Comparison of ENCODE assay signal across 8 mouse cellular contexts in the genomic region with DNA sequence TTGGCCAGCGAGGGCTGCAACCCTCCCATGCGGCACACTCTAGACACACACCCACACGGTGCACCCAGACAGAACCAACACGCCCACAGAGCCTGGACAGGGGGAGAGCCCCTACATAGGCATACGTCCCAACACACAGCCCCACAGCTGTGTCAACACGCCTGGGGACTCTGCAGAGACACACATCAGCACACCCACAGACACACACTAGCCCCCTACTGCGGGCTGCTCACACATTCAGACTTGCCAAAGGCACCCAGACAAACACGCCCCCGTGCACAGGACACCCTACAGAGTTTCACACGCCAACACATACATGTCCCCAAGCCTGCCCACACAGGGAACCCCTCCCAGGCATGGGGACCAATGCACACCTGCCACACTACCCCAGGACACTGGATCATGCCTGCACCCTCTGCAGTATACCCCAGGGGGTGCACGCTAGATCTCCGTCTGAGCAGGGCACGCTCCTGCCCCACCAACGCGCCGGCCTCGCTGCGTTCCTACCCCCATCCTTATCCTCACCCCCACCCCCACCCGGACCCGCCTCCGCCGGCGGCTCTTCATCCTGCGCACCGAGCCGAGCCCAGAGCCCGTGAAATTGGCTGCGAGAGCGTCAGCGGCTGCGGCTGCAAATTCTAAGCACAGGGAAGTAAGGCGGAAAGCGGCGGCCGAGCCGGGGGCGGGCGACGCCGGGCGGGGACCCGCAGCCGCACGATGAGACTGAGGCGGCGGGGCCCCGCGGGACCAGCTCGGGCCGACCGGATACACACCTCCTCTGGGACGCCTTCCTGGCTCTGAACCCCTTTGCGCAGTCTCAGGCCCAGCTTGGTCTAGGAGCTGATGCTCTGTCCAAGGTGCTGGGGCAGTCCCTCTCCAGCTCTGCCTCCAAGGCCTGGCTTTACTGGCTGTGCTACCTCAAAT. TPM values are rescaled to one million over a fixed set of nuclear protein-coding genes. Genes with fewer than 3 reads are reported as not detected.
A peak's percentile ranks its signal among the peaks of the same experiment; 100 is the strongest.
DNase-seq lines count a peak whose midpoint lies in the region; ATAC-seq and TF ChIP-seq lines count a peak whose summit lies in the region.

No protein-coding gene starts in this region.

- peak; percentile 67 to 69 for DNase-seq in left cerebral cortex, adult 2 months (ENCODE audit: extremely low spot score in 1 of 2, low spot score in 2 of 2)
- DNase-seq in left cerebral cortex, adult 11 months (ENCODE audit: low spot score) = no peak
- DNase-seq in forelimb bud, embryonic 11.5 days (ENCODE audit: low read depth, low spot score) = peak; percentile 38
- peak; percentile 36 for DNase-seq in kidney, postnatal 14 days
- DNase-seq in stomach, postnatal 0 days (ENCODE audit: low spot score) = no peak
- DNase-seq in cerebellum, adult 11-12 months = no peak

- peaks cover 74% of the 10 kb centered on the region for H3K27me3 ChIP-seq in midbrain, embryonic 12.5 days
- H3K27me3 ChIP-seq in stomach, postnatal 0 days (ENCODE audit: control insufficient read depth, insufficient read depth, low read length) = no peaks in the 10 kb centered on the region; the same call in 1 of the 2 replicates

- peak overlapping the region; percentile 55 for H3K4me2 ChIP-seq in midbrain, embryonic 12.5 days (replicated peaks)
- H3K4me2 ChIP-seq in stomach, postnatal 0 days (replicated peaks; ENCODE audit: low read depth) = no peak overlapping the region; the same call in 1 of the 2 replicates

- peaks cover 47% of the 10 kb centered on the region for H3K4me1 ChIP-seq in midbrain, embryonic 12.5 days
- no peaks in the 10 kb centered on the region for H3K4me1 ChIP-seq in stomach, postnatal 0 days (replicated peaks; ENCODE audit: control insufficient read depth, insufficient read depth)

- H3K4me3 ChIP-seq in left cerebral cortex, adult 2 months = peak overlapping the region; percentile 50
- peak overlapping the region; percentile 31 for H3K4me3 ChIP-seq in midbrain, embryonic 12.5 days
- no peak overlapping the region for H3K4me3 ChIP-seq in stomach, postnatal 0 days (ENCODE audit: low read depth, low read length)

- peak overlapping the region; percentile 89 for H3K27ac ChIP-seq in left cerebral cortex, adult 2 months
- H3K27ac ChIP-seq in midbrain, embryonic 12.5 days (replicated peaks) = no peak overlapping the region; the same call in 1 of the 2 replicates
- no peak overlapping the region for H3K27ac ChIP-seq in stomach, postnatal 0 days (replicated peaks)

- H3K9ac ChIP-seq in midbrain, embryonic 12.5 days (replicated peaks) = peak overlapping the region; percentile 34
- H3K9ac ChIP-seq in stomach, postnatal 0 days (ENCODE audit: low read length) = no peak overlapping the region

- 8% methylated on average over 53 of the region's 53 CpGs for WGBS in midbrain, embryonic 12.5 days
- WGBS in stomach, postnatal 0 days = 8% methylated on average over 49 of the region's 53 CpGs

- H3K36me3 ChIP-seq in midbrain, embryonic 12.5 days = no peaks in the 10 kb centered on the region
- H3K36me3 ChIP-seq in stomach, postnatal 0 days (ENCODE audit: control insufficient read depth, insufficient read depth, low read length) = no peaks in the 10 kb centered on the region

- TF ChIP-seq CTCF in left cerebral cortex, adult 2 months (IDR thresholded peaks at IDR 0.05) = no peak; the same call in 1 of the 2 replicates
- TF ChIP-seq CTCF in stomach, postnatal 0 days (IDR thresholded peaks at IDR 0.05; ENCODE audit: low read depth) = no peak

- no peaks in the 10 kb centered on the region for H3K9me3 ChIP-seq in midbrain, embryonic 12.5 days
- H3K9me3 ChIP-seq in stomach, postnatal 0 days (ENCODE audit: control insufficient read depth, low read length) = no peaks in the 10 kb centered on the region

- no peak for TF ChIP-seq EP300 in stomach, postnatal 0 days (optimal IDR thresholded peaks at IDR 0.05)

- peak; percentile 65 for ATAC-seq in activated CD4-positive, CD25-positive, alpha-beta regulatory T cell, adult 4 months
- ATAC-seq in midbrain, embryonic 12.5 days (ENCODE audit: low FRiP score, low read depth) = peak; percentile 39
- peak; percentile 33; the same call in 1 of the 2 replicates for ATAC-seq in stomach, postnatal 0 days (ENCODE audit: low FRiP score, low TSS enrichment)

- intact Hi-C loops in left cerebral cortex, adult 2 months (cut with DNase I) = loop anchor here (2.0 to 10.0 kb wide), 3 partner anchors 38 to 278 kb away; partner anchors contain the start of gene Sstr3

RNA-seq across cellular contexts. Expression of gene Elfn2, which starts 6.0 kb away (rescaled TPM):
- total RNA-seq in left cerebral cortex, adult 2 months (2021) = 100 to 1,000 TPM; 144 to 177 TPM
- polyA plus RNA-seq in activated CD4-positive, CD25-positive, alpha-beta regulatory T cell, adult 4 months (2017; shearing (Covaris generic)) = not detected
- 0.88 and 2.2 TPM in 2 replicates for polyA plus RNA-seq in midbrain, embryonic 12.5 days (2016; fragmentation: Nextera tagmentation; extraction: Ambion mirVana)
- 0.06 and 0.11 TPM in 2 replicates for polyA plus RNA-seq in stomach, postnatal 0 days (2015; fragmentation: Nextera tagmentation; extraction: Ambion mirVana)

Comparison
In these comparisons a context has a peak if more than half of its experiments do, and no peak if none do; other contexts are left out.
1. DNase-seq: peak in left cerebral cortex, adult 2 months (2 of 2), forelimb bud, embryonic 11.5 days (single experiment) and kidney, postnatal 14 days (single experiment); none in left cerebral cortex, adult 11 months (single experiment), stomach, postnatal 0 days (single experiment) and cerebellum, adult 11-12 months (single experiment).
2. Peak in every context shown above with its lines, with median percentiles within 50 percentile points of each other: ATAC-seq.